Comparison of ENCODE assay signal across 25 mouse cellular contexts in the genomic region with DNA sequence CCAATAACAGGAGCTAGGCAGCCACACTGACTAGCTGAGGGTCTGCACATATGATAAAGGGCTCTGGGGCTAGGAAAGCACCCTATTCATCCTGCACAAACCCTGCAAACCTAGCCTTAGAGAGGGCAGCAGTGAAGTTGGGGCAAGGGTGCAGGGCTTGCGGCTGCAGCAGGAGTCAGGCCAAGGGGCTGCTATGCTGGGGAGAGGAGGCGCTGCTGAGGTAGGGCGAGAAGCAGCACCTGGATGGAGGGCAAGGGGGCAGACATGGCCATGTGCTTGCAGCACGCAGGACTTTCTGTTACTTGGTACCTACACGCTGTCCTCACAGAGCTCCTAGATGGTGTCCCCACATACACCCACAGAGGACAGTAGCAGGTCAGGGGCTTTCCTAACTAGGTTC.
A peak's percentile ranks its signal among the peaks of the same experiment; 100 is the strongest.
DNase-seq lines count a peak whose midpoint lies in the region; ATAC-seq and TF ChIP-seq lines count a peak whose summit lies in the region.
"Had no signal": no experiment of that assay in that cellular context is flagged by ENCODE, and none has a peak within 500 bp of the region (broad histone marks: within the 10 kb centered on the region; RNA-seq: fewer than 3 reads in every experiment).

No protein-coding gene starts in this region.

- TF ChIP-seq CTCF in liver, postnatal 0 days (IDR thresholded peaks at IDR 0.05; ENCODE audit: low read depth): no peak
- TF ChIP-seq CTCF in thymus, adult 2 months (IDR thresholded peaks at IDR 0.05; ENCODE audit: borderline replicate concordance, control insufficient read depth, extremely low read depth, insufficient read depth, low read length, poor library complexity): no peak

- peaks cover 44% of the 10 kb centered on the region for H3K4me1 ChIP-seq in liver, embryonic 12.5 days
- H3K4me1 ChIP-seq in liver, postnatal 0 days (ENCODE audit: insufficient read depth): peaks cover 29% of the 10 kb centered on the region
- H3K4me1 ChIP-seq in thymus, adult 2 months (replicated peaks; ENCODE audit: control insufficient read depth, insufficient read depth, low read length): peaks cover 56% of the 10 kb centered on the region

- DNase-seq in cerebellum, adult 9-11 months: peak; percentile 16
- no peak for DNase-seq in cerebellum, postnatal 10 days
- no peak for DNase-seq in liver, postnatal 0 days
- no peak for DNase-seq in thymus, adult 2 months
- DNase-seq in thymus, postnatal 0 days (ENCODE audit: low spot score): no peak
- no peak for DNase-seq in MN1 (ENCODE audit: low spot score)
- DNase-seq: adrenal gland, postnatal 14 days; cerebellum, adult 11-12 months; cerebellum, postnatal 14 days; forebrain, postnatal 0 days; heart, adult 2 months; kidney, adult 2 months; kidney, postnatal 36 days; lung, postnatal 36 days; right cerebral cortex, postnatal 4 days had no signal

- H3K4me2 ChIP-seq in liver, embryonic 12.5 days: no peak overlapping the region
- H3K4me2 ChIP-seq in liver, postnatal 0 days (ENCODE audit: low read depth, low read length): no peak overlapping the region
- H3K4me2 ChIP-seq: heart, embryonic 15.5 days; limb, embryonic 12.5 days; midbrain, embryonic 15.5 days had no signal

- ATAC-seq in liver, embryonic 12.5 days: no peak
- no peak for ATAC-seq in liver, postnatal 0 days
- ATAC-seq: forebrain, postnatal 0 days; hindbrain, embryonic 16.5 days; midbrain, embryonic 15.5 days; Patski had no signal

- peaks cover 10% of the 10 kb centered on the region for H3K27me3 ChIP-seq in liver, embryonic 12.5 days (replicated peaks)
- H3K27me3 ChIP-seq in liver, postnatal 0 days (ENCODE audit: insufficient read depth, low read length): peaks cover 5% of the 10 kb centered on the region; the same call in 1 of the 2 replicates
- H3K27me3 ChIP-seq in thymus, adult 2 months (ENCODE audit: control insufficient read depth, insufficient read depth, low read length): no peaks in the 10 kb centered on the region
- H3K27me3 ChIP-seq: heart, embryonic 15.5 days; limb, embryonic 12.5 days; midbrain, embryonic 15.5 days; Patski had no signal

- no peak overlapping the region for H3K4me3 ChIP-seq in liver, embryonic 12.5 days
- H3K4me3 ChIP-seq in liver, postnatal 0 days (ENCODE audit: low read depth, low read length): no peak overlapping the region
- no peak overlapping the region for H3K4me3 ChIP-seq in thymus, adult 2 months (ENCODE audit: control insufficient read depth, insufficient read depth, low read length)
- H3K4me3 ChIP-seq: erythroblast, embryonic 14.5 days; heart, adult 2 months; heart, embryonic 15.5 days; layer of hippocampus, adult 2 months; left cerebral cortex, adult 2 months; limb, embryonic 12.5 days; midbrain, embryonic 15.5 days had no signal

- H3K36me3 ChIP-seq in liver, embryonic 12.5 days: no peaks in the 10 kb centered on the region
- no peaks in the 10 kb centered on the region for H3K36me3 ChIP-seq in liver, postnatal 0 days (replicated peaks; ENCODE audit: insufficient read depth, low read length)
- no peaks in the 10 kb centered on the region for H3K36me3 ChIP-seq in thymus, adult 2 months (ENCODE audit: control insufficient read depth, insufficient read depth, low read length)
- H3K36me3 ChIP-seq: G1E; heart, embryonic 15.5 days; limb, embryonic 12.5 days; midbrain, embryonic 15.5 days had no signal

- 0 out of 2 replicates have a peak overlapping the region, but pooled peaks have one; percentile 27 for H3K9ac ChIP-seq in liver, embryonic 12.5 days
- no peak overlapping the region for H3K9ac ChIP-seq in liver, postnatal 0 days (replicated peaks)
- H3K9ac ChIP-seq: forebrain, postnatal 0 days; heart, embryonic 15.5 days; limb, embryonic 12.5 days; midbrain, embryonic 15.5 days had no signal

- H3K27ac ChIP-seq in liver, embryonic 12.5 days: no peak overlapping the region
- H3K27ac ChIP-seq in liver, postnatal 0 days (ENCODE audit: low read depth): no peak overlapping the region
- peak overlapping the region; percentile 83 for H3K27ac ChIP-seq in thymus, adult 2 months (ENCODE audit: control insufficient read depth, insufficient read depth, low read length)
- H3K27ac ChIP-seq: heart, adult 2 months; heart, embryonic 15.5 days; layer of hippocampus, adult 2 months; left cerebral cortex, adult 2 months; limb, embryonic 12.5 days; midbrain, embryonic 15.5 days had no signal

- TF ChIP-seq EP300 in liver, postnatal 0 days (IDR thresholded peaks at IDR 0.05; ENCODE audit: low read depth): no peak

- TF ChIP-seq POLR2A in thymus, adult 2 months (IDR thresholded peaks at IDR 0.05; ENCODE audit: control insufficient read depth, extremely low read depth, insufficient read depth, low read length, poor library complexity): no peak

- H3K9me3 ChIP-seq in liver, embryonic 12.5 days (replicated peaks): no peaks in the 10 kb centered on the region
- H3K9me3 ChIP-seq in liver, postnatal 0 days (ENCODE audit: low read length): no peaks in the 10 kb centered on the region
- H3K9me3 ChIP-seq: G1E; heart, embryonic 15.5 days; limb, embryonic 12.5 days; midbrain, embryonic 15.5 days had no signal

- 79% methylated on average over 5 of the region's 5 CpGs for WGBS in liver, embryonic 12.5 days (ENCODE audit: insufficient replicate concordance)
- 86% methylated on average over 5 of the region's 5 CpGs for WGBS in liver, postnatal 0 days (ENCODE audit: insufficient replicate concordance)
- 92% methylated on average over 5 of the region's 5 CpGs for WGBS in thymus, adult 2 months
